Comparison of ENCODE assay signal across 10 mouse cellular contexts in genomic region chr9:64466090-64466489, GRCm38 (mm10).
A peak's percentile ranks its signal among the peaks of the same experiment; 100 is the strongest.
DNase-seq lines count a peak whose midpoint lies in the region; ATAC-seq lines count a peak whose summit lies in the region.
"Had no signal": no experiment of that assay in that cellular context is flagged by ENCODE, and none has a peak within 500 bp of the region (broad histone marks: within the 10 kb centered on the region; RNA-seq: fewer than 3 reads in every experiment).

No protein-coding gene starts in this region.

- intact Hi-C loops in left cerebral cortex, postnatal 4 days (cut with DNase I): no loop called here
- intact Hi-C loops in left cerebral cortex, postnatal 14 days (cut with DNase I): no loop called here

- ATAC-seq in cerebellum, adult (ENCODE audit: insufficient number of reproducible peaks, low FRiP score, low TSS enrichment): peak; percentile 38; the same call in 1 of the 2 replicates
- ATAC-seq in activated CD4-positive, CD25-positive, alpha-beta regulatory T cell, adult 4 months: no peak
- ATAC-seq: inflammation-experienced regulatory T-cells, adult 6 months had no signal

- DNase-seq in cerebellum, postnatal 4 days (ENCODE audit: low spot score in 2 of 2): no peak
- peak; percentile 26 for DNase-seq in left cerebral cortex, postnatal 4 days
- no peak for DNase-seq in left cerebral cortex, postnatal 14 days (ENCODE audit: low spot score in 2 of 2)
- DNase-seq in kidney, adult 18-20 months: peak; percentile 21
- peak; percentile 64 to 73 for DNase-seq in kidney, postnatal 25 days
- no peak for DNase-seq in yolk sac, embryonic 10.5 days (ENCODE audit: low spot score)
- DNase-seq: thymus, adult 2 months had no signal

Comparison
In these comparisons a context has a peak if more than half of its experiments do, and no peak if none do; other contexts are left out.
1. DNase-seq: peak in left cerebral cortex, postnatal 4 days (single experiment), kidney, adult 18-20 months (single experiment) and kidney, postnatal 25 days (2 of 2); none in cerebellum, postnatal 4 days (0 of 2), left cerebral cortex, postnatal 14 days (0 of 2) and yolk sac, embryonic 10.5 days (single experiment).